Mouse (Mus musculus): ENCODE measurements at regions not wholly inside any gene's neighbourhood (a gene's known extent, or its start where the extent isn't known, plus 50 kb on each side); places are given as distances from the start of the nearest gene placed in this dataset.
A peak's percentile ranks its signal among the peaks of the same experiment; 100 is the strongest.
"Not testable (repeated sequence)": the region's sequence is repeated elsewhere in the genome, so short reads cannot be mapped to it uniquely, and the experiment has no call there.

DNA sequence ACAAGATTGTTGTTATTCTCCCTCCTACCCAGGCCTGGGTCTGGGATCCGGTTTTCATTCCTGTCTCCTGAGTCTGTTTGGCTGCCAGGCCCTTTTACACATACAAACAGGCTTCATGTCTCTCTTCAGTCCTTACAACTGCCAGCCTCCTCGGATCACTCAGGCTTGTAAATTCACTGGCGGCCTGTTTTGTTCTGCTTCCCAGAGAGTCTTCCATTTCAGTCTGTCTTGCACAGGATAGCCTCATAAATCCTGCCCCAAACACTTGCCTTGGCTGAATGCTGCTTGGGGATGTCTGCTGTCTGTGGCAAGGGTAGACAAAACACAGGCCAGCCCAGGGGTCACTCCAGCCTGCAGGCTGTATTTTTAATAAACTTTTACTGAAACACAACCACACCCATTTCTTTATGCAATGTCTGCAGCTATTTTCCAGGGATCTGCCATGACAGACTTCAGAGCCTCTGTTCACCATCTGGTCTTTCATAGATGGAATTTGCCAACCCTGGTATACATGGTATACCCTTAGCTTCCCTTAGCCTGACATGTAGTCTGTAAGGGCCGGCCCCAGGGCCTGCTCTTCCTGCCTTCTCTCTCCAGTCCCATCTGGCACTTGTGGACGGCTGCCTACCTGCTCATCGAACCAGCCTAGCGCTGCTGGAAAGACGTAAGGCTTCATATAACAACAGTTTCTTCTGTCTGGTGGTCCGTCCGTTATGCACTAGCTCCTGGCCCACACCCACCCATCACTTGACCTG lies 149.0 kb upstream of the Mocs1 start:
- DNase-seq (ENCODE audit: low spot score in 2 of 2), result no peak

DNA sequence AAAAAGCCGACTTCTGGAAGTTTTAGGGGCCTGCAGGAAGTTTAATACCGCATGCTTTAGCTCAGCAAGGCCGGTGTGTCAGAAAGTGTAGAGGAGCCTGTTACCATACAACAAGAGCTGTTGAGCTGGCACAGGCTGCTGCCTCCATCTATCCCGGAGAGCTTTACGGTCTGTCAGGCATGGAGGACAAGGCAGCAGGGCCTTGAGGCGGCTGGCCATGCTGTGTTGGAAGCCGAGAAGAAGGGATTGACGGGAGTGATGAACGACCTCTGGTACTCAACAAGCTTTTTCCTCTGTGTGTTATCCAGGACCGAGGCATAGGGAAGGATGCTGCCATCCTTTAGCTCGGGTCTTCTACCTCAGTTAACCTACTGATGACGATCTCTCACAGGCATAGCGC lies 146.8 kb upstream of the Mocs1 start:
- DNase-seq (ENCODE audit: low spot score in 2 of 2), result no peak

DNA sequence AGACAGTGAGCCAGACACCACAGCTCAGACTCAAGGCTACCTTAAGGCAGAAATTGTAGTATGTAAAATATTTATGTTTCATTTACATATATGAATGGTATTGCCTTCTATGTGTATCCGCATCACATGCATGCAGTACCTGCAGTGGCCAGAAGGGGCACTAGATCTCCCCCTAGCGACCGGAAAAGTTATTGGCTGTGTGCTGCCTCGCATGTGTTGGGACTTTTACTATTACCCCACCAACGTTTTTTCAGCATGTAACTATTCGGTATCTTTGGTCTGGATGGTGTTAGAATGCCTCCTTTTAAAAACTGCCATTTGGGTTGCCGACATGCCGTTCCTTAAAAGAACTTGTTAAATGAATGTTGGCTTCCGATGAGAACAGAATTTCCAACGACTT lies 145.7 kb upstream of the Mocs1 start:
- peak in 1 of 2 experiments; percentile 9 for DNase-seq (ENCODE audit: low spot score in 2 of 2)

DNA sequence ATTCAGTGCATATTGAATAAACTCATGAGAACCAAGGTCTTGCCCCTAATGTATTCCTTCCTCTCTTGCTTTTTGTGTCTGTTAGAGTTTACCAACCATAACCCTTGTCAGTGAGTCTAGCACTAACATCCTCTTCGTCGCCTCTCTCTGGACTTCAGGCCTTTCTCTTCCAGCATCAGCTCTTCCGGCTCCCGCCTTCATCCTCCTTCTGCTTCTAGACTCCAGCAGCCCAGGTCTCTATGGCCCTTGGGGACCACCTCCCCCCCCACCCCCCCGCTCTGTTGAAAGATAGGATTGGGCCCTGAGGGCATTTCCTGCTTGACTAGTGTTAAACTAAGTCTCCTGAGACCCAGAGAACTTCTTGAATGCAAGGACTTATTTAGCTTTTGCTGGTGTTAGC lies 144.7 kb upstream of the Mocs1 start:
- no peak for DNase-seq (ENCODE audit: low spot score in 2 of 2)

DNA sequence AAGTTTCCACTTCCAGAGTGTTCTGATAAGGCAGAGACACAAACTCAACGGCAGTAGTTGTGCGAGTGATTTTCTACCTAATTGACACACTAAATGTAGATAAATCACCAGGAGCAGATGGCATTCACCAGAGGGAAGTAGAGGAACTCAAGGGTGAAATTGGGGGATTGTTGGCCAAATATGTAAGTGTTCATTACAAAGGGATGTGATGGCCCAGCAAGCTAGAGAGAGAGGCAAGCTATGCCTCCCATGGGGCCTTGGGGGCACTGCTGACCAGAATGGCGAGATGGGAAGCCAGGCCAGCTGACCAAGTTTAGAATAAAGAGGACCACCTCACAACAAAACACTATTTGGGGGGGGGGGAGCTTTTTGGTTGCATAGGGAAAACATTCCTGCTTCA lies 136.5 kb upstream of the Mocs1 start:
- DNase-seq (ENCODE audit: low spot score in 2 of 2), result no peak

DNA sequence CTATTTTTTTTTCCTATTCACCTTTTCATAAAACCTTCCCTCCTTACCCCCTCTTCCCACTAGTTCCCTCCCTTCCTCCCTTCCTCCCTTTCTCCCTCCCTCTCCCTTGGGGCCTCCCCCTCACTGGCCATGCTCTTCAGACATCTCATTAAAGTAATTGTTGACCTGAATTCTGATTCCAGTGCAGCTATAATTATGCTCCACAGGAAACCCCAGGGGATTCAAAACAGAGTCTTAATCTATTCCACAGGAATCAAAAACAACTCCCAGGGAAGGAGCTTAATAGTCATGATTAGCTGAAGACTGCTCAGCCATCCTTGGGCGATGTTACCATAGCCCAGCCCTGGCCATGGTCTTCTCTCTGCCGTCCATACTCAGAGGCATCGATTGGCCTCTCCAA lies 123.7 kb upstream of the Mocs1 start:
- no peak for DNase-seq (ENCODE audit: low spot score in 2 of 2)

DNA sequence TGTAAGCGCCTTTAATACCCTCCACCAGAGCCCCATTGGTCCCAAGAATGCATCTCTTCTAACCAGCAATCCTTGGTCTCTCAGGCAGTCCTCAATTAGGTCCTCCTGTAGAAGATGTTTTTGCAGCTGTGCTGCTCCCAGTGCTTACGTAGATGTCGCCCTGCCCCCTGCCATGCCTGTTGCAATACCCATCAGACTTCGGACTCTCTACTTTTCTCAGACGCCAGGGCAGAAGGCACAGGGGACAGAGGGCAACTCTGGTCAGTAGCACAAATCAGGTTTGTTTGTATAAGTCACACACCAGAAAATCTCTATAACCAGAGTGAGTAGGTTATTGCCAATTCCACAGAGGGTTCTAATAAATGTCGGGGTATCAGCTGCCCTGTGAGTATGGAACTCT lies 123.0 kb upstream of the Mocs1 start:
- no peak for DNase-seq (ENCODE audit: low spot score in 2 of 2)

DNA sequence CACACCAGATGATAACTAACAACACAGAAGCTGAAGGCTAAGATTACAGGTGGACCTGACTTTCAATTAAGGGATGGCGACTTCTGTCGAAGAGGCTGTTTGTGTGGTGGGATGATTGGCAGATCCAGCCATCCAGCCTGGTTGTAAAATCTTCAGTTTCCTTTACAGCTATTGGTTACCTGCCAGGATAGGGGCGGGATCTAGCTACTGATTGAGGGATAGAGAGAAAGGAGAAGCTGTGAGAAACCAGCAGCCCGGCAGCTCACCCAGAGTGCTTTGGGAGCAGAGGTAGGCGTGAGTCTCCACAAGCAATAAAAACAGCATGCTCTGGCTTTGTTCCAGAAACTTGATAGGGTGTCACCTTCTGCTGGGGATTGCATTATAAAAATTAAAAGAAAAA lies 119.1 kb upstream of the Mocs1 start:
- DNase-seq (ENCODE audit: low spot score in 2 of 2), result no peak

DNA sequence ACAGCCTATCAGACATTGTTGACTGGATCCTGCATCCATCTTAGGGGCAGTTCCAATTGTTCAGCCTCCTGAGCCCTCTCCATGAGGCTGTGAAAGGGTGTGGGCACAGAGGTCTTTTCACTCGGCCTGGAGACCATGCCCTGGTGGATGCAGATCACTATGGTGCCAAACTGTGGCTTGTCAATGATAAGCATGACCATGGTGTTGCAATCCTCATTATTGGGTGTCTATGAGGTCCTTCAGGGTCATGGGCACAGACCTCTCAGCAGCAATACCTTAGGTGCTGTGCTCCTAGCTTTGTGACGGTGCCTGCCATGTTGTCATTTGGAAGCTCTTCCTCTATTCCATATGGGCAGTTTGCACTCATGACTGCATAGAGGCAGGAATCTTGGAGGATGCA lies 114.0 kb upstream of the Mocs1 start:
- DNase-seq (ENCODE audit: low spot score in 2 of 2), result no peak

DNA sequence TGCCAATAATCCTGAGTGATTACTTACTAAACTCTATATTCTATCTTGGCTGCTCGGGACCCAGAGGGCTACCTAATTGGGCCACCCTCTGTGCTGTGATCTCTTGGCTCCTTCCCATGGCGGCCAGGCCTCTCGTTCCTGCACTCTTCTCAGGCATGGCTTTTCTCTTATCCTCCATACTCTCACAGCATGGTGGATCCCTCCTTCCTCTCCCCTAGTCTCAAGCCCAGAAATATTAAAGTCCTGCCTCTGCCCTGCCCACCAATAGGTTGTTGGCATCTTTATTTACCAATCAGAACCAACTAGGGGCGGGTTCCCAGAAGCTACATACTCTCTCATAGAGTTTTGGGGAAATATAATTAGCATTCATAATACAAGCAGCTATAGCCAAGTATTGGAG lies 100.6 kb upstream of the Mocs1 start:
- no peak for DNase-seq (ENCODE audit: low spot score in 2 of 2)

DNA sequence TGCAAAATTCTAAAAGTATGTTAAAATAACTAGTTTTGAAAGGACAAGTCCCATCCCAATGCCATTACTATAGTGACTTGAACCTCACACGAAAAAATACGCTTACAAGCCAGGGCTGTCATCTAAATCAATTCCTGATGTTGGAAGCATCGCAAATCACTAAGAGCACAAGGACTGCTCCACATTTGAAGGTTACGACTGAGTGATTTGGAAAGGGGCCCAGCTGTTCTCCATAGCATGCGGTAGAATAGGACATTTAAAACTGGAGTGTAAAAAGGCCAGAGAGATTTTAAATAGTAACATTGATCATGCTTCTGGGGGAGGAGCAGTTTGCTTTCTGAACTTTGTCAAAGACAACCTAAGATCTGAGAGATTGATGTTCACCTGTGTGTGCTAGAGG lies 92.8 kb upstream of the Mocs1 start:
- DNase-seq (ENCODE audit: low spot score in 2 of 2), result no peak

DNA sequence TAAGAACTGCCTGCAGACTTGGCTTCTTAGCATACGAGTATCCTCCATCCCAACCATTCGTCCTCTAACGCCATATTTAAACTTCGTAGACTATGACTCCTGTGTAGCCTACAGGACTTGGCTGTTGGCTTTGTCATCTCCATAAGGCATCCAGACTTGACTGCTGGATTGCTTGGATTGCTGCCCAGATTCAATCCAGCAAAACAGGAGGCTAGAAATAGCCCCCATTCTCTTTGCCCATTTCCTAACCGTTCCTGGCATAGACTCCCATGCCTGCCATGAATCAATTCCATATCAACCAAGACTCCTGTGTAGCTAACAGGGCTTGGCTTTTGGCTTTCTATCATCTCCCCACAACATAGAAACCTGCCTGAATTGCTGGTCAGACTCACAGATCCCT lies 90.3 kb upstream of the Mocs1 start:
- DNase-seq (ENCODE audit: low spot score in 2 of 2), result no peak

DNA sequence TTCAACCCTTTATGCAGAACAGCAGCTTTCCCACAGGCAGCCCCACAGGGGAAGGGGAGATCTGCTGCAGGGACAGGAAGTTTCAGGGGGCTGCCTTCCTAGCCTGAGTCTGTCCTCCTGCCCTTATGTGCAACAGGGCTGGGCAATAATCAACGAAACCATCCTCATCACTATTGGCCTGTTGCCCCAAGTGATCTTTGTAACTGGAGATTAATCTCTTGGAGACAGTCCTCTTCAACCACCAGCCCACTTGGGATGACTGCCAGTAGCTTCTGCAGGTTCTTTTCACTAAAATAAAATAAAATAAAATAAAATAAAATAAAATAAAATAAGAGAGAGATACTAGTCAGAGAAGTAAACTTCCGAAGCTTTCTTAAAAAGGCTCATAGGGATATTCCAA lies 85.5 kb upstream of the Mocs1 start:
- no peak for DNase-seq (ENCODE audit: low spot score in 2 of 2)

DNA sequence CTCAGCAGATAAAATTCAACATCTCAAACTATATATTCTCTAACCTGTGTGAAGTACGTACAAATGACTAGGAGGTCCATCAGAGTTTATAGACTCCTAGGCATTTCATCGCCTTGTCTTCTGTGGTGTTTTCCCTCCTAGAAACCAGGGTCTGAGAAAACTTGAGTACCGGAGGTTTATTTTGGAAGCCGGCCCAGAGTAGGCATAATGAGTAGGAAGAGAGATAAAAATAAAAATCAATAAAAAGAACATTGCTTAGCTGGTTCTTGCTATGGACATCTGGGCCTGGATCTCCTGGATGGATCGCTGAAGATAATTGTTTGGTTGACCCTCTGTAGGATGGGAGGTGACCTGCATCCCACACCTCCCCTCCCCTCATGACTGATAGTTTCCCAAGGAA lies 81.5 kb upstream of the Mocs1 start:
- DNase-seq (ENCODE audit: low spot score in 2 of 2), result no peak

DNA sequence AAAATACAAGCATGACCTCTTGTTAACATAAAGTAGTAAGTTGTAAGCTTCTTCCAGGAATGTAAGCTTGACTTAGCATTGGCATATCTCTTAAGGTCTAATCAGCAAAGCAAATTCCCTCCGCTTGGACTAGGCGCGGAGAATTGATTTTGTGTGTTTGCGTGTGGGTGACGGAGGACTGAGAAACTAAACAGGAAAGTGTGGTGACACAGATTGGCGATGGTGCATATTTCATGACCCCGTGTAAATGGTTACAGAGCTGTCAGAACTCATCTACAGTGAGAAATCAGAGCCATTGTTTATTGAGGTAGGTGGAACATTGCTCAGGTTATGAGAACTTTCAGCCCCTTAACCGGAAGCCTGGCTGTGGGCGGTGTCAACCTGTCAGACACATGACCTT lies 78.8 kb upstream of the Mocs1 start:
- no peak for DNase-seq (ENCODE audit: low spot score in 2 of 2)

DNA sequence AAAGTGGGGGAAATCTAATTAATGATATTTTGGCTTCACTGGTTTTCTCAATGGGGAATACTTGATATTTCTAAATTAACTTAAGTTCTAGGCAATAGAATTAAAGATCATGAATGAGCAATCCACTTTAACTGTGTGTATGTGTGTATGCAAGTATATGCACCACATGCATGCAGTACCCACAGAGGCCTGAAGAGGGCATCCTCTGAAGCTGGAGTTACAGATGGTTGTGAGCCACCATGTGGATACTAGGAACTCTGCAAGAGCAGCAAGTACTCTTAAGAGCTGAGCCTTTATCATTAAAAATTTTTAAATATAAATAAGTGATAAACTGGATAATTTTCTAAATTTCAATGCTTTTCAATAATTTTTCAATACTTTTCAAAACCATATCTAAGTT lies 69.0 kb upstream of the Mocs1 start:
- no peak for DNase-seq (ENCODE audit: low spot score in 2 of 2)

DNA sequence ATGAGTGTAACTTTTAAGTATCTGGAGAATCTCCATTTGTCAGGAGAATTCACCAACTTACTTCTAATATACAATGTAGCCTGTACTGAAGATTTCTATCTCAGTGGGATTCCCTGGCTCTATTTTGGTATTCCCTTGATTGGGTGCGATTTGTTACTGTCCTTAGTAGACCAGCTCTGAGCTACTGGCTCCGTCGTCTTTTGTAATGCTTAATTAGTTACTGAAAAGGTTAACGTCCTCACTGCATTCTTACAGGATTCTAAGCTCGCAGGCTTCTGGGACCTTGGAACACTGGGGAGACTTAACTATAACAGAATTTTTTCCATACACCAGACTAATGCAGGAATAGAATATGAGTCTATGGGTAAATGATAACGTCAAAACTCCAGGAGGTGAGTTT lies 67.9 kb upstream of the Mocs1 start:
- DNase-seq (ENCODE audit: low spot score in 2 of 2), result not testable (repeated sequence)

DNA sequence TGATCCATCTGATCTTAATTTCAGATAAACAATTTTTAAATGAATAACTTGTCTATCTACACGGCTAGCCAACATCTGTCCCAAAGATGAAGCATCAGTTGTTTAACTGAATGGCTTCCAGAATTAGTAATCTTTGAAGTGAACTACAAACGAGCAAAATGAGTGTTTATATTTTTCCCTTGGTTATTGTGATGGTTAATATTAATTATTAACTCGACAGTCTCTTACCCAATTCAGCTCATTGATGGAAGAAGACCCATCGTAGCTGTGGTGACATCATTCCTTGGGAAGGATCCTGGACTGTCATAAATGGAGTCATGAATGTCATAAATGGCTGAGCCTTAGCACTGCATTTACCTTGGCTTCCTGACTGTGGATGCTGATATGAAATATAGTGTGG lies 60.4 kb upstream of the Mocs1 start:
- DNase-seq (ENCODE audit: low spot score in 2 of 2), result no peak

DNA sequence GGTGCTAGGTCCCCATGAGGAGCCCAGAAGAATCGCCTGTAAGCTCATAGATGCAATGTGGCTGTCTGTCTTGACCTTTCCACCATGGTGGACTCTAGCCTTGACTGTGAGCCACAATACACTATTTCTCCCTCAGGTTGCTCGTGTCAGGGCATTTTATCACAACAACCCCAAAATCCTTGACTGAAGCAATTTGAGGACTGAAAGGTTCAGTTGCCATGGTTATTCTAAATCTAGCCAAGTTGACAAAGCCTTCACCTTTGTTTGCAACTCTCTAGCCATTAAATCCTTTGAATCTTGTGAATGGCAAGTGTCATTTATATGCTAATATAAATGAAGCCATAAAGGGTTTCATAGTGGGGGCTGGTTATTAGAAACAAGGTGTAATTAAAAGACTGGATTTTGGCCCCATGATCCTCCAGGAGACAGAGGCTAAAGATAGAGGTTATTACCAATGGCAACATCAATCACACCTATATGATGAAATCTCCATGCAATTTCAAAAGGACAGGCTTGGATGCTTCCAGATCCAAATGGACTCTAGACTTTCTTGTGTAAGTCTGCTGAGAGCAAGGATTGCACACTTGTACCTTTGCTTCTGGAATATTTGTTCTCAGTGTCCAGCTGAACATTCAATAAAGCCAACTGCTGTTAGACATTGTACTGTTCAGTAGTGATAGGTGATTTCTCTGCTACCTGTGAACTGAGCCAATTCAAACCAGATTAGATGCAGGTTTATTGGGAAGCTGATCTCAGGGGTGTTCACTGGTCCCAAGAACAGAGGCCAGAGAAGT lies 59.5 kb upstream of the Mocs1 start:
- DNase-seq (ENCODE audit: low spot score in 2 of 2), result no peak

DNA sequence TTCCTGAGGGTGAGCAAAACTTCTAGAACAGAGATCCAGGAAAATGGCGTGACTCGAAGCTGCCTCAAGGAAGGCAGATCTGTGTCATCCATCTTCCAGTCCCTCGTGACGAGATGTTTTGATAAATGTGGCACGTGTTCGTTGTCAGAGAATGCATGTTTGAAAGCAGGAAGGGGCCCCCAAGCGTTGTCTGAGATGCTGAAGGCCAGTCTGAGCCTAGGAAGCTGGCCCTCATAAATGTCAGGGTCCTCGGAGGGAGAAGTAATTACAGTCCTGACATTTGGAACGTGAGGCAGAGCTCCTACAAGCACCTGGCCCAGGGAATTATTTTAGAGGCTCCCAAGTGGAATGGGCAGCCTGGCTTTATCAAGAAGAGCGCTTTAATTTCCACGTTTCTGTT lies 50.5 kb upstream of the Mocs1 start:
- no peak for DNase-seq (ENCODE audit: low spot score in 2 of 2)
